ENCODE assay signal across 10 mouse cellular contexts in the genomic region with DNA sequence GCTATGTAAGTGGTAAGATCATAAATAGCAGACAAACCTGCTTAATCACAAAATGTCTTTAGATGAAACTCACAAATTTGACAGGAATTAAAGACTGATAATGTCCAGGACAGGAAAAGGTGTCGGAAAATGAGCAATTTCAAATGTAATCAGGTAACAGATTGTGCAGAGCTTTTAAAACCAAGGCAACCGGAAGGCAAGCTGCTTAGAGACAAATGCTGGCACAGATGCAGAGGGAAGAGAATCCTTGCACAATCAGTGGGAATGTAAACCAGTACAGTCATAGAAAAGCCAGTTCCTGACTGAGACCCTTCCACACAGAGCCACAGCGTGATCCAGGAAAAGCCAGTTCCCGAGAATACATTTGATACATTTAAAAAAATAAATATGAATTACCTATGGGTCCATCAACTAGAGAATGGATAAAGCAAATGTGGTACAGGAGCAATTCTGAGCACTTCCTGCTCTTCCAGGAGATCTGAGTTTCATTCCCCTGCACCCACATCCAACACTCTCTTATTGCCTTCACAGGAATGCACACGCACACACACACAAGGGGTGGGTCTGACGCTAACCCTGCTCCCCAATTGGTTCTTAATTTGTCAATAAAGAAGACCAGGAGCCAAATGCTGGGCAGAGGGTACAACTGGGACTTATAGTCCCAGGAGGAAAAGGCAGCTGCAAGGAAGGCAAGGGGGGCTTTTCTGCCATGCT. TPM values are rescaled to one million over a fixed set of nuclear protein-coding genes. Genes with fewer than 3 reads are reported as not detected.
A peak's percentile ranks its signal among the peaks of the same experiment; 100 is the strongest.
DNase-seq lines count a peak whose midpoint lies in the region; ATAC-seq and TF ChIP-seq lines count a peak whose summit lies in the region.
"Had no signal": no experiment of that assay in that cellular context is flagged by ENCODE, and none has a peak within 500 bp of the region (broad histone marks: within the 10 kb centered on the region; RNA-seq: fewer than 3 reads in every experiment).

No protein-coding gene starts in this region.

- no peak overlapping the region; the same call in 1 of the 2 replicates for H3K9ac ChIP-seq in kidney, embryonic 16.5 days (replicated peaks; ENCODE audit: low read length)
- 0 out of 2 replicates have a peak overlapping the region, but pooled peaks have one; percentile 3 for H3K9ac ChIP-seq in intestine, postnatal 0 days (ENCODE audit: low read depth, low read length)
- H3K9ac ChIP-seq: liver, embryonic 14.5 days; neural tube, embryonic 13.5 days had no signal

- no peak for TF ChIP-seq CTCF in intestine, postnatal 0 days (IDR thresholded peaks at IDR 0.05; ENCODE audit: low read depth)

- peak overlapping the region; percentile 56; the same call in 1 of the 2 replicates for H3K27ac ChIP-seq in kidney, embryonic 16.5 days (ENCODE audit: low read length)
- peak overlapping the region; percentile 15; the same call in 1 of the 2 replicates for H3K27ac ChIP-seq in intestine, postnatal 0 days (ENCODE audit: low read depth, low read length)
- H3K27ac ChIP-seq: liver, embryonic 14.5 days; neural tube, embryonic 13.5 days had no signal

- ATAC-seq in kidney, embryonic 16.5 days (ENCODE audit: low FRiP score, low TSS enrichment), result no peak
- no peak for ATAC-seq in intestine, postnatal 0 days

- no peaks in the 10 kb centered on the region for H3K27me3 ChIP-seq in kidney, embryonic 16.5 days (ENCODE audit: insufficient read depth, low read length)
- H3K27me3 ChIP-seq in intestine, postnatal 0 days (replicated peaks; ENCODE audit: control insufficient read depth, insufficient read depth, low read length), result no peaks in the 10 kb centered on the region
- H3K27me3 ChIP-seq: neural tube, embryonic 13.5 days had no signal

- no peak overlapping the region for H3K4me3 ChIP-seq in kidney, embryonic 16.5 days (ENCODE audit: low read length)
- H3K4me3 ChIP-seq in intestine, postnatal 0 days (ENCODE audit: low read depth, low read length), result no peak overlapping the region
- H3K4me3 ChIP-seq: neural tube, embryonic 13.5 days had no signal

- H3K9me3 ChIP-seq in kidney, embryonic 16.5 days (ENCODE audit: low read length), result peaks cover 3% of the 10 kb centered on the region; the same call in 1 of the 2 replicates
- H3K9me3 ChIP-seq in intestine, postnatal 0 days (ENCODE audit: control insufficient read depth), result no peaks in the 10 kb centered on the region
- H3K9me3 ChIP-seq: neural tube, embryonic 13.5 days had no signal

- 52% methylated on average over 6 of the region's 6 CpGs for WGBS in kidney, embryonic 16.5 days
- WGBS in intestine, postnatal 0 days, result 53% methylated on average over 6 of the region's 6 CpGs

- DNase-seq in kidney, postnatal 36 days, result no peak
- DNase-seq in 3134 (ENCODE audit: extremely low read depth, insufficient read length, low spot score), result peak; percentile 31
- DNase-seq in R1 (ENCODE audit: low read depth, low spot score), result peak; percentile 16
- no peak for DNase-seq in spleen, postnatal 14 days (ENCODE audit: low spot score in 2 of 2)
- DNase-seq in gastrocnemius, postnatal 14 days, result no peak
- no peak for DNase-seq in gastrocnemius, postnatal 10 days

- intact Hi-C loops in gastrocnemius, postnatal 14 days (cut with DNase I; ENCODE audit: low total_unique reads), result no loop called here

- H3K4me1 ChIP-seq in kidney, embryonic 16.5 days (ENCODE audit: insufficient read depth, low read length), result peaks cover 6% of the 10 kb centered on the region; the same call in 1 of the 2 replicates
- H3K4me1 ChIP-seq in intestine, postnatal 0 days (replicated peaks; ENCODE audit: control insufficient read depth, insufficient read depth, low read length), result peaks cover 7% of the 10 kb centered on the region; the same call in 1 of the 2 replicates
- H3K4me1 ChIP-seq: neural tube, embryonic 13.5 days had no signal

- peak overlapping the region; percentile 27; the same call in 1 of the 2 replicates for H3K4me2 ChIP-seq in kidney, embryonic 16.5 days (replicated peaks; ENCODE audit: low read depth, low read length)
- no peak overlapping the region for H3K4me2 ChIP-seq in intestine, postnatal 0 days (replicated peaks; ENCODE audit: low read depth)
- H3K4me2 ChIP-seq: neural tube, embryonic 13.5 days had no signal

- no peaks in the 10 kb centered on the region for H3K36me3 ChIP-seq in kidney, embryonic 16.5 days (ENCODE audit: insufficient read depth, low read length)
- H3K36me3 ChIP-seq in intestine, postnatal 0 days (ENCODE audit: control insufficient read depth, insufficient read depth), result no peaks in the 10 kb centered on the region
- H3K36me3 ChIP-seq: neural tube, embryonic 13.5 days had no signal

RNA-seq across cellular contexts. Expression of gene Ocln, which starts 26.4 kb away (rescaled TPM):
- 34.3 and 34.4 TPM in 2 replicates for polyA plus RNA-seq in kidney, embryonic 16.5 days (2015; fragmentation: Nextera tagmentation; extraction: Ambion mirVana)
- polyA plus RNA-seq in intestine, postnatal 0 days (2015; fragmentation: Nextera tagmentation; extraction: Ambion mirVana), result 44.5 and 49.4 TPM in 2 replicates
- under 1 TPM; 0.18 to 0.51 TPM for total RNA-seq in gastrocnemius, postnatal 14 days (2021)
- total RNA-seq in gastrocnemius, postnatal 10 days (2021), result under 1 TPM; 0.54 to 0.78 TPM

RNA-seq across cellular contexts. Expression of gene Gtf2h2, which starts 33.7 kb away (rescaled TPM):
- polyA plus RNA-seq in kidney, embryonic 16.5 days (2015; fragmentation: Nextera tagmentation; extraction: Ambion mirVana), result 76.1 and 85.4 TPM in 2 replicates
- polyA plus RNA-seq in intestine, postnatal 0 days (2015; fragmentation: Nextera tagmentation; extraction: Ambion mirVana), result 33.4 and 37.5 TPM in 2 replicates
- 10 to 100 TPM; 21.9 to 26.2 TPM for total RNA-seq in gastrocnemius, postnatal 14 days (2021)
- 10 to 100 TPM; 25.9 to 30.0 TPM for total RNA-seq in gastrocnemius, postnatal 10 days (2021)

Comparison
In these comparisons a context has a peak if more than half of its experiments do, and no peak if none do; other contexts are left out.
1. DNase-seq: peak in 3134 (single experiment) and R1 (single experiment); none in kidney, postnatal 36 days (0 of 2), spleen, postnatal 14 days (0 of 2), gastrocnemius, postnatal 14 days (single experiment) and gastrocnemius, postnatal 10 days (single experiment).